Mouse (Mus musculus): ENCODE data around the gene Tjp2. TPM values are rescaled to one million over a fixed set of nuclear protein-coding genes. Genes with fewer than 3 reads are reported as not detected.

Gene Tjp2
- total and polyA plus RNA-seq, 3 experiments = 0.03 to 0.11 TPM; not detected in 1

DNA sequence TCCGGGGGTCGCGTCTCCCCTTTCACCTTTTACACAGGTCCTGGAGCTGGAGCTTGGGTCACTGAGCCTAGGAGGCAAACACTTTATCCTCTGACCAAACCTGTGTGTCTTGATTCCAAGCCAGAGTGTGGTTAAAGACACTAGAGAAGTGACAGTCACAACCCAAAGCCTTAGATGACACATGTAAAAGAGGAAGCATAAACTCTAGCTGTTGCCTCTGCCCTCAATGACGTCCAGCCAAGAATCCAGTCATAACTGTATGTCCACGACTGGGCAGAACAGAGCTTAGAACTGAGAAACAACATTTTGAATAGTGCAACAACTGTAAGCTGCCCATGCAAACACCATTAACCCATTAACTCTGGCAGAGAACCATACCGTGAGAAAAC is 68.8 kb downstream of the Tjp2 start:
- Histone ChIP-seq H3K9me3 (replicated peaks) (no peaks in the 10 kb centered on the region), H3K4me3 (ENCODE audit: low read depth, low read length) (no peak overlapping the region), H3K4me1 (ENCODE audit: insufficient read depth, low read depth, low read length) (no peaks in the 10 kb centered on the region), H3K27me3 (ENCODE audit: insufficient read depth, low read length) (no peaks in the 10 kb centered on the region), H3K36me3 (replicated peaks) (no peaks in the 10 kb centered on the region)
- no peak for DNase-seq (ENCODE audit: low spot score)
- no peak for ATAC-seq (ENCODE audit: extremely low read depth, insufficient number of reproducible peaks, low FRiP score, poor library complexity, severe bottlenecking)
- TF ChIP-seq POLR2AphosphoS5 (IDR thresholded peaks at IDR 0.05; ENCODE audit: insufficient replicate concordance, low read depth, low read length) (no peak), CTCF (IDR thresholded peaks at IDR 0.05; ENCODE audit: low read depth, low read length) (no peak), GATA2 (IDR thresholded peaks at IDR 0.05; ENCODE audit: borderline replicate concordance, low read depth, low read length) (no peak), GATA1 (IDR thresholded peaks at IDR 0.05; ENCODE audit: borderline replicate concordance, low read length) (no peak), TAL1 (conservative IDR thresholded peaks at IDR 0.05; ENCODE audit: low read depth, low read length) (no peak)

DNA sequence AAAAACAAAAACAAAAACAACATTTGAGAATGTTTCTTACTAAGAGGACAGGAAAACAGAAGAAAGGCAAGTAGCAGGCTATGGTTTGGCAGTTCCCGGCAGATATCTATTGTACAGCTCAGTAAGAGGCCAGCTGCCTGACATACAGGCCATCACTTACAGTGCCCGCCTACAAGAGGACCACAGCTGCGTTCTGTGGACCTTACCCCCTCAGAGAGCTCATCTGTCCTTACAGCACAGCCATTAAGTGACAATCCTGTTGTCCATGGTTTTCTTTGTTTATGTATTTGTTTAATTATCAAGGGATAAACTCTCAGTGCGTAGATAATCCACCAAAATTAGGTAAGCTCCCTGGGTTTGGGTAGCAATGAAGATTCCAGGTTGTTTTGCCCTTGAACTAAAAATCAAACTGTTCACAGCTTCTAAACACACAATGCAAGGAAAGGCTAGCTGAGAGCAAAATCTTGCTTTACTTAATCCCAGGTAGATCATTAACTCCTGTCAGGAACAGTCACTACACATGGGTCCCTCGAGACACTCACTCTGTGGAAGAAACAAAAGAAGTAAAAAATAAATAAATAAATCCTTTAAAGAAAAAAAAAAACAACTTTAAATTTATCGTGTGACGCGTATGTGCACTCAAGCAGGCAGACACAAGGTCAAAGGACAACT is 69.3 kb downstream of the Tjp2 start:
- TF ChIP-seq GATA1 (IDR thresholded peaks at IDR 0.05; ENCODE audit: borderline replicate concordance, low read length) = no peak
- TF ChIP-seq CTCF (IDR thresholded peaks at IDR 0.05; ENCODE audit: low read depth, low read length) = no peak
- no peak for TF ChIP-seq POLR2AphosphoS5 (IDR thresholded peaks at IDR 0.05; ENCODE audit: insufficient replicate concordance, low read depth, low read length)
- no peak for TF ChIP-seq GATA2 (IDR thresholded peaks at IDR 0.05; ENCODE audit: borderline replicate concordance, low read depth, low read length)
- no peak for TF ChIP-seq TAL1 (conservative IDR thresholded peaks at IDR 0.05; ENCODE audit: low read depth, low read length)
- no peak for ATAC-seq (ENCODE audit: extremely low read depth, insufficient number of reproducible peaks, low FRiP score, poor library complexity, severe bottlenecking)
- DNase-seq (ENCODE audit: low spot score) = no peak
- no peaks in the 10 kb centered on the region for H3K9me3 ChIP-seq (replicated peaks)
- H3K36me3 ChIP-seq (replicated peaks) = no peaks in the 10 kb centered on the region
- no peak overlapping the region for H3K4me3 ChIP-seq (ENCODE audit: low read depth, low read length)
- H3K4me1 ChIP-seq (ENCODE audit: insufficient read depth, low read depth, low read length) = no peaks in the 10 kb centered on the region
- H3K27me3 ChIP-seq (ENCODE audit: insufficient read depth, low read length) = no peaks in the 10 kb centered on the region

DNA sequence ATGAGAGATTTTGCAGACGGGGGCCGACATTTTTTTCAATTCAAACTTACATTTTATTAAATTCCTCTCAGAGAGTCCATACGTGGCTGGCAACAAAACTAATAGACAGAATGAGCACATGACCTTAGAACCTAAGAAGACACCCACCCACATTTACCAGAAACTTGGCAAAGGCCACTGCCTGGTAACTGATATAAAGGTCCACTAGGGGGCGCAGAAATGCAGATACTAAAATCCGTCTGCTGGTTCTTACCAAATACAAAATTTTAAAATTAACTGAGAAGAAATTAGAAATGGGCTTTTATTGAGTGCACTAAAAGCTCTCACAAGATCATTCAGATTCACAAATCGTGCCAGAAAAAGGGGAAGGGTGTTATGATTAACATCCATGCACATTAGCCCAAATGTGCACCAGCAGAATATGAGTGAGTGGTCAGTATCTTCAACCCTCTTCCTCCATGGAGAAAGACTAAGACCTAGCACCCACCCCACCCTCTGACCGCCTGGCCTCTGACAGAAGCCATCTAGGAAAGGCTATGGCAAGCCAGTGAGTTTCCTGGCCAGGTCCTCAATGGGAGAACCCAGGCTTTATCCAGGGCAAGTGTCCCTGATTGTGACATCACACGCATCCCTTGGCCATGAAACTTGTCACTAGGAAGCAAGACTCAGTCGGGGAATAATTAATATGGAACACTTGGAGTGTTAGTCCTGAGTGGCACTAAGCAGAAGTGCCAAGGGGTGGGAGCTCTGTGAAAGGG is 71.4 kb downstream of the Tjp2 start:
- H3K4me3 ChIP-seq (ENCODE audit: low read depth, low read length) = no peak overlapping the region
- H3K36me3 ChIP-seq (replicated peaks) = no peaks in the 10 kb centered on the region
- TF ChIP-seq GATA2 (IDR thresholded peaks at IDR 0.05; ENCODE audit: borderline replicate concordance, low read depth, low read length) (no peak), CTCF (IDR thresholded peaks at IDR 0.05; ENCODE audit: low read depth, low read length) (0 out of 2 replicates have a peak, but pooled peaks have one; percentile 19)
- H3K4me1 ChIP-seq (ENCODE audit: insufficient read depth, low read depth, low read length) = no peaks in the 10 kb centered on the region
- H3K27me3 ChIP-seq (ENCODE audit: insufficient read depth, low read length) = no peaks in the 10 kb centered on the region
- DNase-seq (ENCODE audit: low spot score) (peak; percentile 17), ATAC-seq (ENCODE audit: extremely low read depth, insufficient number of reproducible peaks, low FRiP score, poor library complexity, severe bottlenecking) (no peak)
- no peaks in the 10 kb centered on the region for H3K9me3 ChIP-seq (replicated peaks)

DNA sequence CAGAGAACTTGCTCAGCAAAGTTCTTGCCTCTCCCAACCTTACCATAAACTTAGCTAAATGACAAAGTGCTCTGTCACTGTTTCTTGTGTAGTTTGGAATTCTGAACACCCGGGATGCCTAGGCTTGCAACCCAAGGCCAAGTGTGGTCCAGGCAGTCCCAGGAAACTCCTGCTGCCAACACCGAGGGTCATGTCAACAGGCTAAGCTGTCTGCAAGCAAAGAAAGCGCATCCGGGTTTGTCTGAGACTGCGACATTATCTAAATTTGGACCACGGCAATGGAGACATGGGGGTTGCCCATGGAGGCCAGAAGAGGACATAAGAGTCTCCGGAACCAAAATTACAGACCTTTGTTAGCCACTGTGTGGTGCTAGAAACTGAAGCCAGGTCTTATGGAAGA is 80.8 kb downstream of the Tjp2 start:
- no peak for DNase-seq (ENCODE audit: low spot score)
- H3K36me3 ChIP-seq (replicated peaks) = no peaks in the 10 kb centered on the region
- no peak for ATAC-seq (ENCODE audit: extremely low read depth, insufficient number of reproducible peaks, low FRiP score, poor library complexity, severe bottlenecking)

DNA sequence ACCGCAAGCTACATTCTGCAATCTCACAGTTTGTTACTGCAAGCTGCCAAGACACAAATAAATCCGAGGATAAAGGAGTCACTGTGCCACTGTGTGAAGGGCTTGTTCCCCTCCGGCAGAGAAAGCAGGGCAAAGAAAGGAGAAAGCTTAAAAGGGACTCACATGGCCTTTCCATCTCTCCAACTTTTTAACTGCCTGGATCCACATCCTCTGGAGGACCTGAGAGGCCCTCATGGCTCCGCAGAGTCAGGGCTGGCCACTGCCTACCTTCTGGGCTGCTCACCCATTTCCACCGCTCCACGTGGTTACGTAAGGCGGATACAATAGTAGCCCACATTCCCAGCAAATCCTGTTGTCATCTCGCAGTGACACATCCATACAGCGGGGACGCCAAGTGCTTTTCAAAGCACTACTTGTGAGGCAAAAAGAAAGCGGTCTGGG is 82.2 kb downstream of the Tjp2 start:
- ATAC-seq (ENCODE audit: extremely low read depth, insufficient number of reproducible peaks, low FRiP score, poor library complexity, severe bottlenecking) (no peak), DNase-seq (ENCODE audit: low spot score) (no peak)
- no peaks in the 10 kb centered on the region for H3K9me3 ChIP-seq (replicated peaks)
- TF ChIP-seq GATA1 (IDR thresholded peaks at IDR 0.05; ENCODE audit: borderline replicate concordance, low read length) (no peak), POLR2AphosphoS5 (IDR thresholded peaks at IDR 0.05; ENCODE audit: insufficient replicate concordance, low read depth, low read length) (no peak), TAL1 (conservative IDR thresholded peaks at IDR 0.05; ENCODE audit: low read depth, low read length) (no peak), GATA2 (IDR thresholded peaks at IDR 0.05; ENCODE audit: borderline replicate concordance, low read depth, low read length) (no peak), CTCF (IDR thresholded peaks at IDR 0.05; ENCODE audit: low read depth, low read length) (no peak)
- H3K27me3 ChIP-seq (ENCODE audit: insufficient read depth, low read length) = peaks cover 3% of the 10 kb centered on the region; the same call in 1 of the 2 replicates
- no peak overlapping the region for H3K4me3 ChIP-seq (ENCODE audit: low read depth, low read length)
- no peaks in the 10 kb centered on the region for H3K36me3 ChIP-seq (replicated peaks)
- no peaks in the 10 kb centered on the region for H3K4me1 ChIP-seq (ENCODE audit: insufficient read depth, low read depth, low read length)

More for the DNA sequence above, 80.8 kb downstream of the Tjp2 start:
- H3K4me1 ChIP-seq (ENCODE audit: insufficient read depth, low read depth, low read length) = no peaks in the 10 kb centered on the region
- peaks cover 3% of the 10 kb centered on the region; the same call in 1 of the 2 replicates for H3K27me3 ChIP-seq (ENCODE audit: insufficient read depth, low read length)
- no peak overlapping the region for H3K4me3 ChIP-seq (ENCODE audit: low read depth, low read length)
- TF ChIP-seq GATA1 (IDR thresholded peaks at IDR 0.05; ENCODE audit: borderline replicate concordance, low read length) (no peak), POLR2AphosphoS5 (IDR thresholded peaks at IDR 0.05; ENCODE audit: insufficient replicate concordance, low read depth, low read length) (no peak), CTCF (IDR thresholded peaks at IDR 0.05; ENCODE audit: low read depth, low read length) (no peak), TAL1 (conservative IDR thresholded peaks at IDR 0.05; ENCODE audit: low read depth, low read length) (no peak), GATA2 (IDR thresholded peaks at IDR 0.05; ENCODE audit: borderline replicate concordance, low read depth, low read length) (no peak)
- no peaks in the 10 kb centered on the region for H3K9me3 ChIP-seq (replicated peaks)

DNA sequence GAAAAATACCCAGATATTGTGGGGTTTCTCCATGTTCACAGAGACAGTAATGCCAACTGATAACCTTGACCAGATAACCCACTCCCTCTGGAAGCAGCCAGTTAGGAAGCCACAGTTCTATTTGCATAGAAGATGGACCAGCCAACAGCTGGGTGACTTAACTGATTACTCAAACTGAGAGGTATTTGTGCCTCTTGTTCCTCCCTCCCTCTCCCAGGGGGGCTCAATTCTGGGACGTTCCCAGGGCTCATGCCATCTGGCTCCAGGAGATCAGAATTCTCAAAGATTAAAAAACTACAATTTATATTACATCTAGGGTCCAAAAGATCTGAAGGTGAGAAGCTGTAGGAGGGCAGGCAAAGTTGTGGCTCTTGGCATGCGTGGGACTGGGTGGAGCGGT is 84.5 kb downstream of the Tjp2 start:
- Histone ChIP-seq H3K36me3 (replicated peaks) (no peaks in the 10 kb centered on the region), H3K9me3 (replicated peaks) (no peaks in the 10 kb centered on the region), H3K4me1 (ENCODE audit: insufficient read depth, low read depth, low read length) (no peaks in the 10 kb centered on the region), H3K27me3 (ENCODE audit: insufficient read depth, low read length) (peaks cover 7% of the 10 kb centered on the region), H3K4me3 (ENCODE audit: low read depth, low read length) (no peak overlapping the region)
- no peak for DNase-seq (ENCODE audit: low spot score)
- no peak for ATAC-seq (ENCODE audit: extremely low read depth, insufficient number of reproducible peaks, low FRiP score, poor library complexity, severe bottlenecking)
- TF ChIP-seq GATA1 (IDR thresholded peaks at IDR 0.05; ENCODE audit: borderline replicate concordance, low read length) (no peak), CTCF (IDR thresholded peaks at IDR 0.05; ENCODE audit: low read depth, low read length) (no peak), POLR2AphosphoS5 (IDR thresholded peaks at IDR 0.05; ENCODE audit: insufficient replicate concordance, low read depth, low read length) (no peak), GATA2 (IDR thresholded peaks at IDR 0.05; ENCODE audit: borderline replicate concordance, low read depth, low read length) (no peak), TAL1 (conservative IDR thresholded peaks at IDR 0.05; ENCODE audit: low read depth, low read length) (no peak)

All from G1E (cell line).